Mouse (Mus musculus) intestine, embryonic 14.5 days (tissue): Measurements from ENCODE around the gene Tdrd7. TPM values are rescaled to one million over a fixed set of nuclear protein-coding genes. Genes with fewer than 3 reads are reported as not detected.

Experiments used
- ATAC-seq: fragments of 200-750 bp; cut with Nextera tagmentation; replicated peaks from 2 replicates; pipeline ENCODE4 v1.8.0; 2017; ENCODE audit warnings: low read depth, moderate number of reproducible peaks, moderate TSS enrichment, moderate library complexity; ENCODE audit not compliant: low FRiP score, low TSS enrichment
- DNase-seq: peaks from one replicate; pipeline ENCODE4 v3.0.0-alpha.2; 2018; ENCODE audit warnings: low spot score
- H3K27ac ChIP-seq: fragments of 300-500 bp; sonication (generic); 2 replicates; pipeline ENCODE4 v1.5.1; 2014; ENCODE audit warnings: low read depth, mild to moderate bottlenecking, control low read depth
- H3K27me3 ChIP-seq: fragments of 300-500 bp; sonication (generic); replicated peaks from 2 replicates; pipeline ENCODE4 v1.6.1; 2014; ENCODE audit warnings: low read length, control low read depth; ENCODE audit not compliant: control insufficient read depth, insufficient read depth
- H3K36me3 ChIP-seq: fragments of 300-500 bp; sonication (generic); 2 replicates; pipeline ENCODE4 v1.6.1; 2014; ENCODE audit warnings: low read length, control low read depth; ENCODE audit not compliant: control insufficient read depth, insufficient read depth
- H3K4me1 ChIP-seq: fragments of 300-500 bp; sonication (generic); replicated peaks from 2 replicates; pipeline ENCODE4 v1.6.1; 2014; ENCODE audit warnings: low read length, control low read depth, mixed read lengths; ENCODE audit not compliant: control insufficient read depth, insufficient read depth
- H3K4me2 ChIP-seq: fragments of 300-500 bp; sonication (generic); 2 replicates; pipeline ENCODE4 v1.6.1; 2014; ENCODE audit warnings: low read length
- H3K4me3 ChIP-seq: fragments of 300-500 bp; sonication (generic); 2 replicates; pipeline ENCODE4 v1.5.1; 2014; ENCODE audit warnings: low read depth, low read length, control low read depth, mixed read lengths
- H3K9ac ChIP-seq: fragments of 300-500 bp; sonication (generic); 2 replicates; pipeline ENCODE4 v1.6.1; 2014; ENCODE audit warnings: mild to moderate bottlenecking, low read length
- H3K9me3 ChIP-seq: fragments of 300-500 bp; sonication (generic); 2 replicates; pipeline ENCODE4 v1.6.1; 2016; ENCODE audit warnings: low read length, control low read depth; ENCODE audit not compliant: control insufficient read depth
- WGBS: fragments of 180-500 bp; shearing (Covaris S2); extraction: QIAGEN DNeasy Blood & Tissue Kit; methylation state at CpG from one replicate; pipeline ENCODE4 v1.1.7; 2014; 5-methylcytosine and 5-hydroxymethylcytosine counted together
- polyA plus RNA-seq: library from polyadenylated mRNA; unstranded; fragments of >200 nt; fragmentation: Nextera tagmentation; extraction: Ambion mirVana; gene quantifications from 2 replicates; pipeline ENCODE4 v1.2.1, GENCODE M21; 2014

Tdrd7 gene
- polyA plus RNA-seq, 1 experiment from 2014 or later, result 20.2 TPM

- no peak overlapping the region for H3K4me3 ChIP-seq
- no peaks in the 10 kb centered on the region for H3K9me3 ChIP-seq
- peaks cover 4% of the 10 kb centered on the region; the same call in 1 of the 2 replicates for H3K36me3 ChIP-seq
- no peak for DNase-seq
- 18% methylated on average over 6 of the region's 6 CpGs for WGBS
- no peak for ATAC-seq
- peaks cover 12% of the 10 kb centered on the region for H3K4me1 ChIP-seq
- no peak overlapping the region for H3K4me2 ChIP-seq
- H3K9ac ChIP-seq, result no peak overlapping the region
- no peak overlapping the region; the same call in 1 of the 2 replicates for H3K27ac ChIP-seq
- no peaks in the 10 kb centered on the region for H3K27me3 ChIP-seq
Measured at GRCm38 (mm10) chr4:45990427-45991135, 25.4 kb downstream of the Tdrd7 start.

- ATAC-seq (no peak), DNase-seq (no peak)
- peaks cover 4% of the 10 kb centered on the region; the same call in 1 of the 2 replicates for H3K36me3 ChIP-seq
- H3K4me1 ChIP-seq, result no peaks in the 10 kb centered on the region
- H3K4me3 ChIP-seq, result no peak overlapping the region
- H3K9ac ChIP-seq, result no peak overlapping the region
- WGBS, result 83% methylated on average over 4 of the region's 4 CpGs
- no peak overlapping the region for H3K27ac ChIP-seq
- H3K27me3 ChIP-seq, result no peaks in the 10 kb centered on the region
- no peaks in the 10 kb centered on the region for H3K9me3 ChIP-seq
- no peak overlapping the region for H3K4me2 ChIP-seq
Measured at GRCm38 (mm10) chr4:45998536-45998935, 33.4 kb downstream of the Tdrd7 start.

- H3K36me3 ChIP-seq, result peaks cover 11% of the 10 kb centered on the region
- no peak for DNase-seq
- no peak overlapping the region for H3K9ac ChIP-seq
- no peaks in the 10 kb centered on the region for H3K27me3 ChIP-seq
- H3K4me3 ChIP-seq, result no peak overlapping the region
- H3K9me3 ChIP-seq, result no peaks in the 10 kb centered on the region
- no peak for ATAC-seq
- no peak overlapping the region for H3K4me2 ChIP-seq
- 87% methylated on average over 5 of the region's 5 CpGs for WGBS
- H3K4me1 ChIP-seq, result 0 out of 2 replicates have a peak, but pooled peaks cover 6% of the 10 kb centered on the region
- no peak overlapping the region for H3K27ac ChIP-seq
Measured at GRCm38 (mm10) chr4:46008142-46008793, 43.1 kb downstream of the Tdrd7 start.

- H3K9ac ChIP-seq, result no peak overlapping the region
- 0 out of 2 replicates have a peak, but pooled peaks cover 6% of the 10 kb centered on the region for H3K4me1 ChIP-seq
- WGBS, result 95% methylated on average over 2 of the region's 2 CpGs
- DNase-seq (no peak), ATAC-seq (no peak)
- H3K27me3 ChIP-seq, result no peaks in the 10 kb centered on the region
- H3K4me3 ChIP-seq, result no peak overlapping the region
- no peaks in the 10 kb centered on the region for H3K36me3 ChIP-seq
- H3K9me3 ChIP-seq, result no peaks in the 10 kb centered on the region
- no peak overlapping the region for H3K27ac ChIP-seq
- no peak overlapping the region for H3K4me2 ChIP-seq
Measured at GRCm38 (mm10) chr4:46011698-46012097, 46.6 kb downstream of the Tdrd7 start.

GRCm38 (mm10) chr4:46015605-46016004, 50.5 kb downstream of the Tdrd7 start:
- Histone ChIP-seq H3K36me3 (no peaks in the 10 kb centered on the region), H3K4me3 (no peak overlapping the region), H3K9ac (no peak overlapping the region), H3K9me3 (no peaks in the 10 kb centered on the region), H3K27ac (no peak overlapping the region), H3K27me3 (no peaks in the 10 kb centered on the region), H3K4me1 (0 out of 2 replicates have a peak, but pooled peaks cover under 1% of the 10 kb centered on the region), H3K4me2 (no peak overlapping the region)
- DNase-seq (peak; percentile 28), ATAC-seq (no peak)
- 87% methylated on average over 1 of the region's 1 CpGs for WGBS

GRCm38 (mm10) chr4:46023021-46023481, 57.9 kb downstream of the Tdrd7 start:
- Histone ChIP-seq H3K4me3 (no peak overlapping the region), H3K4me1 (no peaks in the 10 kb centered on the region; the same call in 1 of the 2 replicates), H3K27me3 (no peaks in the 10 kb centered on the region), H3K4me2 (no peak overlapping the region), H3K9ac (no peak overlapping the region), H3K9me3 (no peaks in the 10 kb centered on the region), H3K36me3 (no peaks in the 10 kb centered on the region), H3K27ac (no peak overlapping the region)
- WGBS, result 44% methylated on average over 3 of the region's 3 CpGs
- DNase-seq, result no peak
- no peak for ATAC-seq

GRCm38 (mm10) chr4:46025893-46026292, 60.8 kb downstream of the Tdrd7 start:
- 0 out of 2 replicates have a peak, but pooled peaks have one; percentile 32 for ATAC-seq
- no peaks in the 10 kb centered on the region; the same call in 1 of the 2 replicates for H3K4me1 ChIP-seq
- H3K27me3 ChIP-seq, result no peaks in the 10 kb centered on the region
- no peak overlapping the region for H3K27ac ChIP-seq
- H3K9ac ChIP-seq, result no peak overlapping the region
- WGBS, result 45% methylated on average over 7 of the region's 7 CpGs
- no peaks in the 10 kb centered on the region for H3K9me3 ChIP-seq
- no peak overlapping the region for H3K4me3 ChIP-seq
- no peaks in the 10 kb centered on the region for H3K36me3 ChIP-seq
- peak; percentile 65 for DNase-seq
- H3K4me2 ChIP-seq, result no peak overlapping the region

GRCm38 (mm10) chr4:46028224-46028623, 63.1 kb downstream of the Tdrd7 start:
- DNase-seq (no peak), ATAC-seq (no peak)
- Histone ChIP-seq H3K27me3 (no peaks in the 10 kb centered on the region), H3K27ac (no peak overlapping the region), H3K4me3 (no peak overlapping the region), H3K4me1 (no peaks in the 10 kb centered on the region; the same call in 1 of the 2 replicates), H3K9me3 (no peaks in the 10 kb centered on the region), H3K4me2 (no peak overlapping the region), H3K36me3 (no peaks in the 10 kb centered on the region), H3K9ac (no peak overlapping the region)
- WGBS, result 72% methylated on average over 6 of the region's 6 CpGs
